Mouse (Mus musculus) kidney, adult 2 months (tissue): ENCODE measurements around the gene Gm36210. TPM values are rescaled to one million over a fixed set of nuclear protein-coding genes. Genes with fewer than 3 reads are reported as not detected.

ENCODE experiments used
- DNase-seq: peaks from one replicate; pipeline ENCODE4 v3.0.0; 2021
- H3K27ac ChIP-seq: fragments of 200-500 bp; 2 replicates; pipeline ENCODE4 v1.5.1; 2012; ENCODE audit warnings: low read depth, low read length, control low read depth, inconsistent platforms; ENCODE audit not compliant: insufficient read depth
- H3K27me3 ChIP-seq: fragments of 200-500 bp; replicated peaks from 2 replicates; pipeline ENCODE4 v1.6.1; 2012; ENCODE audit warnings: mild to moderate bottlenecking, moderate library complexity, low read length, inconsistent platforms; ENCODE audit not compliant: control insufficient read depth, insufficient read depth
- H3K36me3 ChIP-seq: fragments of 200-500 bp; 2 replicates; pipeline ENCODE4 v1.6.1; 2012; ENCODE audit warnings: mild to moderate bottlenecking, moderate library complexity, low read length, inconsistent platforms; ENCODE audit not compliant: control insufficient read depth, insufficient read depth
- H3K4me1 ChIP-seq: fragments of 200-500 bp; 2 replicates; pipeline ENCODE4 v1.6.1; 2011; ENCODE audit warnings: low read length; ENCODE audit not compliant: control insufficient read depth, insufficient read depth
- H3K4me3 ChIP-seq: fragments of 200-500 bp; 2 replicates; pipeline ENCODE4 v1.5.1; 2011; ENCODE audit warnings: mild to moderate bottlenecking, low read depth, low read length, control low read depth; ENCODE audit not compliant: insufficient read depth
- CTCF ChIP-seq: fragments of 200-500 bp; conservative IDR thresholded peaks from 2 replicates; pipeline ENCODE4 v1.5.1; 2011; ENCODE audit warnings: low read depth, mild to moderate bottlenecking, control low read depth, low read length, moderate library complexity, mixed read lengths; ENCODE audit not compliant: insufficient read depth, insufficient read length
- POLR2A ChIP-seq: fragments of 200-500 bp; IDR thresholded peaks from one replicate; pipeline ENCODE4 v1.6.1; 2011; ENCODE audit warnings: low read depth, low read length, control low read depth
- WGBS: fragments of 180-500 bp; shearing (Covaris S2); methylation state at CpG from one replicate; pipeline ENCODE4 v1.1.7; 2018; 5-methylcytosine and 5-hydroxymethylcytosine counted together
- polyA plus RNA-seq: library from polyadenylated mRNA; depleted of rRNA; stranded (reverse); fragments of >200 nt; gene quantifications from 2 replicates; pipeline ENCODE4 v1.2.3, GENCODE M21; 2012

The Gm36210 gene
- polyA plus RNA-seq, 1 experiment, result 0.16 TPM

DNA sequence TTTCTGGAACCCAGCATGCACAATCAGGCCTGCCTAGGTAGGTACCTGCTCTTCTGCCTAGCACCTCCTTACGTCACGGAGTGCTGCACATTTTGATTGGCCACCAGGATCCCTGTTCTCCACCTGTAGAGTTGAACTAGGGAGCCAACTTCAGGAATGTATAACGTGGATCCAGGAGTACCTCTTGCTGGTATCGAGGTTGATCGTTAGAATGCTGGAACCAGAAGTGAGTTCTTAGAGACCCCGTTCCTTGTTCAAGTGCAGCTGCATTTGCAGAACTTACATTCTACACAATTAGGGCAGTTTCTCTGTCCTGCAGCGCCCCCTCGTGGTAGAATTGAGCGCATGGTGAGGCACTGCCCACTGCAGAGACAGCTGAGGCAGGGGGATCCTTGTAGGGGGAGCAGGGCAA, 33.8 kb upstream of the Gm36210 start:
- H3K27ac ChIP-seq, result no peak overlapping the region
- H3K27me3 ChIP-seq, result no peaks in the 10 kb centered on the region
- peak; percentile 89 for DNase-seq
- H3K4me3 ChIP-seq, result no peak overlapping the region
- WGBS, result 19% methylated on average over 9 of the region's 9 CpGs
- H3K4me1 ChIP-seq, result no peaks in the 10 kb centered on the region
- no peaks in the 10 kb centered on the region for H3K36me3 ChIP-seq
- TF ChIP-seq POLR2A (no peak), CTCF (peak; percentile 91)

DNA sequence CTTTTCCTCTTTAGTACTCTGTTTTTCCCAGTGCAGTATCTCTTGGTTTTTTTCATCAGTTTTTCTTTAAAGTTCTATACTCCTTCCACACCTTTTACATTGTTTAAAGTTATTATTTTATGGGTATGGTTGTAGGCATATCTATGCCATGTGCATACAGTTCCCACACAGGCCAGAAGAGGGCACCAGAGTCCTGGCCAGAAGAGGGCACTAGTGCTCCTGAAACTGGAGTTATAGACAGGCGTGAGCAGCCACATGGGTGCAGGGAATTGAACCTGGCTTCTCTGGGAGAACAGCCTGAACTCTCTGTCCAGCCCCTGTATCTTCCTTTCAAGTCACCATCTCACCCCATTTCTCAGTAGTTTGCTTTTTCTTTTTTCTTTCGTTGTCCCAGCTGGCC, 32.1 kb upstream of the Gm36210 start:
- no peak overlapping the region for H3K4me3 ChIP-seq
- H3K36me3 ChIP-seq, result no peaks in the 10 kb centered on the region
- no peak overlapping the region for H3K27ac ChIP-seq
- WGBS, result 36% methylated on average over 2 of the region's 2 CpGs
- TF ChIP-seq POLR2A (no peak), CTCF (peak; percentile 92)
- no peaks in the 10 kb centered on the region for H3K4me1 ChIP-seq
- peak; percentile 76 for DNase-seq
- H3K27me3 ChIP-seq, result no peaks in the 10 kb centered on the region

DNA sequence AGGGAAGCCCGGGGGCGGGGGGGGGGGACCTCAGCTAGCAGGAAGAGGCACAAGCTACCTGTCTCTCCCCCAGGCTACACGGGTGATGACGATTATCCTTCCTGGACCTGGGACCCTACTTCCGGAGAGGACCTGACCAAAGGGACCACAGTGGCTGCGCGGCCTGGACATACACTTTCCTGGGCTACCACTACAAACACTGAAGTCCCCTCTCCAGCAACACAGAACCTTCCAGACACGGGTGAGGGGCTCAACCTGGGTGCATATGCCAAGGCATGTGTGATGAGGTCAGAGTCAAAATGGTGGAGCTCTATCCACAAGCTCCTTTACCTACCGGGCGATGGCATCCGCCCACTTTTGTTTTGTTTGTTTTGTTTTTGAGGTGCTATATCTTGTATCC, 31.1 kb upstream of the Gm36210 start:
- Histone ChIP-seq H3K27me3 (no peaks in the 10 kb centered on the region), H3K36me3 (no peaks in the 10 kb centered on the region), H3K4me1 (no peaks in the 10 kb centered on the region), H3K4me3 (no peak overlapping the region), H3K27ac (no peak overlapping the region)
- no peak for DNase-seq
- TF ChIP-seq POLR2A (no peak), CTCF (no peak)
- WGBS, result 72% methylated on average over 11 of the region's 11 CpGs

DNA sequence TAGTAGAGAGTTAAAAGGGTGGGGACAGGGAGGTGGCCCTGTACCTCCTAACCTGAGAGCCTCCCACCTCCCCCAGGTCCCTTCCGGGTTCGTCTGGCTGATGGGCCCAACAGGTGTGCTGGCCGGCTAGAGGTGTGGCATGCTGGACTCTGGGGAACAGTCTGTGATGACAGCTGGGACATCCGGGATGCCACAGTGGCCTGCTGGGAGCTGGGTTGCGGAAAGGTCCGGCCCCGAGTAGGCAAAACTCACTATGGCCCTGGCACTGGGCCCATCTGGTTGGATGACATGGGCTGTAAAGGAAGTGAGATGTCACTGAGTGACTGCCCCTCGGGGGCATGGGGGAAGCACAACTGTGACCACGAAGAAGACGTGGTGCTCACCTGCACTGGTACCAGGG, 30.5 kb upstream of the Gm36210 start:
- H3K27ac ChIP-seq, result no peak overlapping the region
- H3K27me3 ChIP-seq, result no peaks in the 10 kb centered on the region
- H3K36me3 ChIP-seq, result no peaks in the 10 kb centered on the region
- WGBS, result 61% methylated on average over 10 of the region's 10 CpGs
- no peak for DNase-seq
- H3K4me1 ChIP-seq, result no peaks in the 10 kb centered on the region
- no peak for TF ChIP-seq CTCF
- TF ChIP-seq POLR2A, result no peak
- H3K4me3 ChIP-seq, result no peak overlapping the region

DNA sequence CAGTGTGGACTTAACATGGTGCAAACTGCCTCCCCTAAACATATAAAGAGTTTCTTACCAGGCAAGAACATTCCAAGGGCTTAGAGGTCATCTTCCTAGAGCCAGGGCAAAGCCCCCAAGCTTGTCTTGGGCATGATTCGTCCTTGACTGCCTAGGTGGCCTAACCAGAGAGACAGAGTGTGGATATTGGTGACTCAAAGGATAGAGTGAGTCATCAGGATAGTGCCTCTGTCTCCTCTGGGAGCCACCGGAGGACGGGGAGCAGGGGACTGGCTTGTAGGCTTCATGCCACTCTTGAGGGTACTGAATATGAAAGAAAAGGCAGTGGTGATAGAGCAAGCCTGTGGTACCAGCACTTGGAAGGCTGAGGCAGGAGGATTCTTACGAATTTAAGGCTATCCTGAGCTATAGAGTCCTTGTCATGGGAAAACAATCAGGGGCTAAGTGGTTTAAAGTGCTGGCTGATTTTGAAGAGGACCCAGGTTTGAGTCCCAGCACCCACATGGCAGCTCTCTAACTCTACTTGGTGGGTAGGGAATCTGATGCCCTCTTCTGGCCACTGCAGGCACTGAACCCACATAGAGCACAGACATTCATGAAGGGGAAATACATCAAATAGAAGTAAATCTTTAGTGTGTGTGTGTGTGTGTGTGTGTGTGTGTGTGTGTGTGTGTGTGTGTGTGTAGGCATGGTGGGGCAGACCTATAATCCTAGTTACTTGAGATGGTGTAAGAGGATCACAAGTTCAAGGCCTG, 28.0 kb upstream of the Gm36210 start:
- DNase-seq, result no peak
- 77% methylated on average over 4 of the region's 4 CpGs for WGBS
- TF ChIP-seq CTCF (0 out of 2 replicates have a peak, but pooled peaks have one; percentile 14), POLR2A (no peak)
- no peak overlapping the region for H3K4me3 ChIP-seq
- H3K36me3 ChIP-seq, result no peaks in the 10 kb centered on the region
- H3K27me3 ChIP-seq, result no peaks in the 10 kb centered on the region
- no peak overlapping the region for H3K27ac ChIP-seq
- no peaks in the 10 kb centered on the region for H3K4me1 ChIP-seq

DNA sequence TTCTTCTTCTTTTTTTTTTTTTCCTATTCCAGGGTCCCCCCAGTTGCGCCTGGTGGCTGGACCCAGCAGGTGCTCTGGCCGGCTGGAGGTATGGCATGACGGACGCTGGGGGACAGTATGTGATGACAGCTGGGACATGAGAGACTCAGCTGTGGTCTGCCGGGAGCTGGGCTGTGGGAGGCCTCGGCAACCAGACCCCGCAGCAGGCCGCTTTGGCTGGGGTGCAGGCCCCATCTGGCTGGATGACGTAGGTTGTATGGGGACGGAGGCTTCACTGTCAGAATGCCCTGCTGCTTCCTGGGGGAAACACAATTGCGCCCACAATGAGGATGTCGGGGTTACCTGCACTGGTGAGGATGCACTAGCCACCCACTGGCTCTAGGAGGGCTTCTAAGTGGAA, 26.8 kb upstream of the Gm36210 start:
- Histone ChIP-seq H3K27ac (no peak overlapping the region), H3K4me3 (no peak overlapping the region), H3K36me3 (no peaks in the 10 kb centered on the region), H3K27me3 (no peaks in the 10 kb centered on the region), H3K4me1 (no peaks in the 10 kb centered on the region)
- no peak for DNase-seq
- no peak for TF ChIP-seq POLR2A
- no peak for TF ChIP-seq CTCF
- 83% methylated on average over 12 of the region's 12 CpGs for WGBS

DNA sequence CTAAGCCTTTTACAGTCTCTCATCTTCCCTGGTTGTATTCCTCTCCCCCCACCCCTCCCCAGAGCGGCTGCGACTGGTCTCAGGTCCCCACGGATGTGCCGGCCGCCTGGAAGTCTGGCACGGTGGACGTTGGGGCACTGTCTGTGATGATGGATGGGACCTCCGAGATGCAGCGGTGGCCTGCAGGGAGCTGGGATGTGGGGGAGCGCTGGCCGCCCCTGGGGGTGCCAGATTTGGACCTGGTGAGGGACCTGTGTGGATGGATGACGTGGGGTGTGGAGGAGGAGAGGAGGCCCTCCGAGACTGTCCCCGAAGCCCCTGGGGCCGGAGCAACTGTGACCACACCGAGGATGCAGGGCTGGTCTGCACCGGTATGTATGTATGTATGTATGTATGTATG, 22.0 kb upstream of the Gm36210 start:
- Histone ChIP-seq H3K4me1 (peaks cover 6% of the 10 kb centered on the region; the same call in 1 of the 2 replicates), H3K4me3 (no peak overlapping the region), H3K27me3 (no peaks in the 10 kb centered on the region), H3K27ac (no peak overlapping the region), H3K36me3 (no peaks in the 10 kb centered on the region)
- no peak for TF ChIP-seq POLR2A
- TF ChIP-seq CTCF, result no peak
- 50% methylated on average over 17 of the region's 17 CpGs for WGBS
- DNase-seq, result no peak

DNA sequence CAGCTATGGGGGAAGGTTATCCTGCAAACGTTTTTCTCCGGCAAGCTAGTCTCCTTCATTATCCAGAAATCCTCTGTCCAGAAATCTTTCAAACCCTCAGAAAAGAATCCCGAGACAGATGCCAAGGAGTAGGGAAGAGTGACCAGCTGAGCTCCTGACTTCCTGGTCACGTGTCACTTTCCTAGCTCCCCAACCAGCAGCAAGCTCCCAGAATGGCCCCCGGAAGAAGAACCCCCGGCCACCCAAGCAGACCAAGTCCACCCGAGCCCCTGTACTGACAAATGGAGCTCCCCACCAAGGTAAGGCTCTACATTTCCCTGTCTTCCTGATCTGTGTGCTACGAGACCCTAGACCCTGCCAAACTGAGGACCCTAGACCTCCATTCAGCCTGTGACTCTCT, 21.4 kb upstream of the Gm36210 start:
- 50% methylated on average over 8 of the region's 8 CpGs for WGBS
- TF ChIP-seq CTCF (no peak), POLR2A (no peak)
- Histone ChIP-seq H3K4me1 (peaks cover 10% of the 10 kb centered on the region; the same call in 1 of the 2 replicates), H3K36me3 (no peaks in the 10 kb centered on the region), H3K4me3 (peak overlapping the region; percentile 20; the same call in 1 of the 2 replicates), H3K27ac (no peak overlapping the region), H3K27me3 (no peaks in the 10 kb centered on the region)
- peak; percentile 30 for DNase-seq
